Comparison of ENCODE assay signal across 30 mouse cellular contexts in the genomic region with DNA sequence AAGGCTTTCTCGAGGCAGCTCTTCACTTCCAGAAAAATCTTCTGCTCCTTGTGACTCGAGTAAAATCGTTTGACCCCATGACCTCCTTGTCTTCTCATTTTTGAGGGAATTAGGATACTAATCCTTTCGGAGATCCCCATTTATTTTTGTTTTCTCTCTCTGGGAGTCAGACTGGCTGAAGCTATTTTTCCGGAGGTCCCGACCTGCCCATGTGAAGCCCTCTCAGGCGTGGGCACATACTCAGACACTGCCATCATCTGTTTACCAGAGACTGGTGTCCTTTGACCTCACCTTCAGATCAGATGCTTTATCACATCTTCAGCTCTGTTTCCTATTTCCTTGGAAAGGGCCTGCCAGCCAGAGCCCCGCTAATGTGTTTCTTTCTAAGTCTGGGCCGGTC.
DNase-seq lines count a peak whose midpoint lies in the region; ATAC-seq and TF ChIP-seq lines count a peak whose summit lies in the region.
"Had no signal": no experiment of that assay in that cellular context is flagged by ENCODE, and none has a peak within 500 bp of the region (broad histone marks: within the 10 kb centered on the region; RNA-seq: fewer than 3 reads in every experiment).

No protein-coding gene starts in this region.

- H3K9ac ChIP-seq in hindbrain, embryonic 13.5 days = no peak overlapping the region
- no peak overlapping the region for H3K9ac ChIP-seq in lung, embryonic 14.5 days
- H3K9ac ChIP-seq: embryonic facial prominence, embryonic 12.5 days; hindbrain, embryonic 14.5 days; liver, embryonic 12.5 days; liver, postnatal 0 days; neural tube, embryonic 13.5 days; stomach, embryonic 15.5 days had no signal

- H3K9me3 ChIP-seq in hindbrain, embryonic 10.5 days = no peaks in the 10 kb centered on the region
- H3K9me3 ChIP-seq in hindbrain, embryonic 13.5 days = no peaks in the 10 kb centered on the region
- H3K9me3 ChIP-seq in lung, embryonic 14.5 days (ENCODE audit: low read depth, low read length) = no peaks in the 10 kb centered on the region
- H3K9me3 ChIP-seq: embryonic facial prominence, embryonic 12.5 days; liver, embryonic 12.5 days; neural tube, embryonic 13.5 days; stomach, embryonic 15.5 days had no signal

- H3K27me3 ChIP-seq in hindbrain, embryonic 10.5 days (ENCODE audit: insufficient read depth, poor library complexity, severe bottlenecking) = no peaks in the 10 kb centered on the region
- no peaks in the 10 kb centered on the region for H3K27me3 ChIP-seq in hindbrain, embryonic 13.5 days
- no peaks in the 10 kb centered on the region for H3K27me3 ChIP-seq in lung, embryonic 14.5 days (ENCODE audit: insufficient read depth, low read length)
- H3K27me3 ChIP-seq: embryonic facial prominence, embryonic 12.5 days; liver, embryonic 12.5 days; neural tube, embryonic 13.5 days; stomach, embryonic 15.5 days had no signal

- no peaks in the 10 kb centered on the region for H3K36me3 ChIP-seq in hindbrain, embryonic 10.5 days
- H3K36me3 ChIP-seq in hindbrain, embryonic 13.5 days = no peaks in the 10 kb centered on the region
- no peaks in the 10 kb centered on the region for H3K36me3 ChIP-seq in lung, embryonic 14.5 days (ENCODE audit: insufficient read depth)
- H3K36me3 ChIP-seq: embryonic facial prominence, embryonic 12.5 days; liver, embryonic 12.5 days; neural tube, embryonic 13.5 days; stomach, embryonic 15.5 days had no signal

- no peak overlapping the region for H3K27ac ChIP-seq in hindbrain, embryonic 10.5 days
- no peak overlapping the region for H3K27ac ChIP-seq in hindbrain, embryonic 13.5 days
- H3K27ac ChIP-seq in lung, embryonic 14.5 days (ENCODE audit: low read depth) = no peak overlapping the region
- H3K27ac ChIP-seq: embryonic facial prominence, embryonic 12.5 days; hindbrain, embryonic 14.5 days; layer of hippocampus, adult 2 months; liver, embryonic 12.5 days; macrophage; neural tube, embryonic 13.5 days; stomach, embryonic 15.5 days had no signal

- H3K4me2 ChIP-seq in hindbrain, embryonic 13.5 days = no peak overlapping the region
- H3K4me2 ChIP-seq in lung, embryonic 14.5 days = no peak overlapping the region
- H3K4me2 ChIP-seq: embryonic facial prominence, embryonic 12.5 days; heart, embryonic 11.5 days; hindbrain, embryonic 14.5 days; liver, embryonic 12.5 days; midbrain, embryonic 11.5 days; neural tube, embryonic 13.5 days; stomach, embryonic 15.5 days had no signal

- no peak overlapping the region for H3K4me3 ChIP-seq in hindbrain, embryonic 10.5 days
- no peak overlapping the region for H3K4me3 ChIP-seq in hindbrain, embryonic 13.5 days
- no peak overlapping the region for H3K4me3 ChIP-seq in lung, embryonic 14.5 days (ENCODE audit: low read depth, low read length)
- H3K4me3 ChIP-seq: embryonic facial prominence, embryonic 12.5 days; layer of hippocampus, adult 2 months; liver, embryonic 12.5 days; myocyte; neural tube, embryonic 13.5 days; stomach, embryonic 15.5 days had no signal

- no peak for ATAC-seq in hindbrain, embryonic 13.5 days (ENCODE audit: low FRiP score)
- no peak for ATAC-seq in lung, embryonic 14.5 days (ENCODE audit: insufficient read depth)
- no peak for ATAC-seq in megakaryocyte progenitor cell, adult 5-6 weeks (replicated peaks; ENCODE audit: poor library complexity)
- ATAC-seq: forebrain, embryonic 16.5 days; intestine, postnatal 0 days; liver, embryonic 12.5 days; liver, postnatal 0 days; lung, postnatal 0 days had no signal

- peaks cover 6% of the 10 kb centered on the region; the same call in 1 of the 2 replicates for H3K4me1 ChIP-seq in hindbrain, embryonic 10.5 days (replicated peaks)
- H3K4me1 ChIP-seq in hindbrain, embryonic 13.5 days (replicated peaks) = no peaks in the 10 kb centered on the region
- 0 out of 2 replicates have a peak, but pooled peaks cover 3% of the 10 kb centered on the region for H3K4me1 ChIP-seq in lung, embryonic 14.5 days (ENCODE audit: insufficient read depth)
- H3K4me1 ChIP-seq: liver, embryonic 12.5 days; neural tube, embryonic 13.5 days; stomach, embryonic 15.5 days had no signal

- WGBS in hindbrain, embryonic 10.5 days = 61% methylated on average over 9 of the region's 9 CpGs
- WGBS in hindbrain, embryonic 13.5 days = 74% methylated on average over 9 of the region's 9 CpGs
- WGBS in lung, embryonic 14.5 days = 32% methylated on average over 9 of the region's 9 CpGs

- no peak for TF ChIP-seq CTCF in lung, embryonic 14.5 days (IDR thresholded peaks at IDR 0.05; ENCODE audit: low read depth)

- peak; percentile 9 for DNase-seq in hindbrain, embryonic 10.5 days (ENCODE audit: low spot score)
- peak; percentile 7 for DNase-seq in lung, embryonic 14.5 days
- DNase-seq in lung, postnatal 25 days (ENCODE audit: low spot score) = no peak
- DNase-seq in embryo, embryonic 10.5 days (ENCODE audit: low spot score) = peak; percentile 64
- peak; percentile 27 for DNase-seq in mesoderm, embryonic 11.5 days (ENCODE audit: low read depth, low spot score)
- no peak for DNase-seq in ovary, adult 18-20 months (ENCODE audit: low spot score)
- DNase-seq: adrenal gland, postnatal 14 days; cerebellum, adult 11 months; cerebellum, adult 9-10 months; cerebellum, postnatal 36 days; gastrocnemius, postnatal 10 days; heart, postnatal 36 days; kidney, postnatal 14 days; liver, postnatal 0 days; right cerebral cortex, postnatal 25 days had no signal

Comparison
In these comparisons a context has a peak if more than half of its experiments do, and no peak if none do; other contexts are left out.
1. DNase-seq: peak in hindbrain, embryonic 10.5 days (single experiment), lung, embryonic 14.5 days (single experiment), embryo, embryonic 10.5 days (single experiment) and mesoderm, embryonic 11.5 days (single experiment); none in lung, postnatal 25 days (single experiment) and ovary, adult 18-20 months (single experiment).